Mouse (Mus musculus): Measurements from ENCODE around the gene Xbp1. TPM values are rescaled to one million over a fixed set of nuclear protein-coding genes. Genes with fewer than 3 reads are reported as not detected.
"Not testable (repeated sequence)": the region's sequence is repeated elsewhere in the genome, so short reads cannot be mapped to it uniquely, and the experiment has no call there.

Xbp1 gene
- 120 and 157 TPM in 2 replicates for polyA plus RNA-seq (2012; rRNA removed)

DNA sequence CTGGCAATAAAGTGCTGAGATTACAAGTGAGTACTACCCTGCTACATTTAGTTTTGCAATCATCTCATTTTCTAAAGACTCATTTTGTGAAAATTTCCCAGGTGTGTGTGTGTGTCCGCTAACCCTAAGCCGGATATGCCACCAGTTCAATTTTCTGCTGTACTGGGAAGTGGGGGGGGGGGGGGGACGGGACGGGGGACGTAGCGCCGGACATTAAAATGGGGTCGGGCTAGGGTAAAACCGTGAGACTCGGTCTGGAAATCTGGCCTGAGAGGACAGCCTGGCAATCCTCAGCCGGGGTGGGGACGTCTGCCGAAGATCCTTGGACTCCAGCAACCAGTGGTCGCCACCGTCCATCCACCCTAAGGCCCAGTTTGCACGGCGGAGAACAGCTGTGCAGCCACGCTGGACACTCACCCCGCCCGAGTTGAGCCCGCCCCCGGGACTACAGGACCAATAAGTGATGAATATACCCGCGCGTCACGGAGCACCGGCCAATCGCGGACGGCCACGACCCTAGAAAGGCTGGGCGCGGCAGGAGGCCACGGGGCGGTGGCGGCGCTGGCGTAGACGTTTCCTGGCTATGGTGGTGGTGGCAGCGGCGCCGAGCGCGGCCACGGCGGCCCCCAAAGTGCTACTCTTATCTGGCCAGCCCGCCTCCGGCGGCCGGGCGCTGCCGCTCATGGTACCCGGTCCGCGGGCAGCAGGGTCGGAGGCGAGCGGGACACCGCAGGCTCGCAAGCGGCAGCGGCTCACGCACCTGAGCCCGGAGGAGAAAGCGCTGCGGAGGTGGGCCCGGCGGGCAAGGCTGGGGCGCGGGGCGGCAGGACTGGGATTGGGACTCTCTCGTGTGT lies at the start of gene Xbp1:
Xbp1 (plus strand) TSS at position 248 of the 854 bp plus-strand sequence.
- no peak for DNase-seq (ENCODE audit: low read depth)

DNA sequence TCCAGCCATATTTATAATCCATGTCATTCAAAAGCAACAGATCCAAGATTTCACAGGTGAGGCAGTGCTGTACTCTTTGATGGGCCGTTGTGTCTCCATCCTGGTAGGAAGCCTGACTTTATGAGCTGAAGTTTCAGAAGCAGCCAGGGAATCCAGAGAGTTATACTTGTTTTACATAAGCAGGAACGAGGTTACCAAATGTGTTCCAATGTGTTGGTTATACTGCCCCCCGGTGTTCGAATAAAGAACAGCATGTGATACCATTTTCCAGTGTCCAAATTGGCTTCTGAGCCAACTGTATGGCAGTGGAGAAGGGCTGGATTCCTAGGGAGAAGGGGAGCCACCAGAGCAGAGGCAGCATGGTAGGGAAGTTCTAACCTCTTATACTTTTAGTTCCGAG lies 46.3 kb upstream of the Xbp1 start:
- DNase-seq (ENCODE audit: low read depth), result no peak

DNA sequence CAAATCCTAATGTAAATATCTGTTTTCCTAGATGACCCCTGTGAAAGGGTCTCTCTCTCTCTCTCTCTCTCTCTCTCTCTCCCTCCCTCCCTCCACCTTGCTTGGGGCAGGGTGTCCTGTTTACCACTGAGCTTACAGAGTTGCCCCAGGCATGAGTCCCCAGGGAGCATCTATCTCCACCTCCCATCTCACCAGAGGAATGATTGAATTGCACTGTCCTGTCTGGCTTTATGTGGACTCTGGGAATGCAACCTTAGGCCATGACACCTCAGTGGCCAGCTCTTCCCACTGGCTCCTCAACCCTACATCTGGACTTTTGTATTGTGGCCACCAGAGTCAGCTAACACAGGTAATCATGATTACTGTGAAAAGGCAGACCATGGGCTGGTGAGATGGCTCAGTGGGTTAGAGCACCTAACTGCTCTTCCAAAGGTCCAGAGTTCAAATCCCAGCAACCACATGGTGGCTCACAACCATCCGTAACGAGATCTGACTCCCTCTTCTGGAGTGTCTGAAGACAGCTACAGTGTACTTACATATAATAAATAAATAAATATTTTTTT lies 44.8 kb upstream of the Xbp1 start:
- DNase-seq (ENCODE audit: low read depth), result not testable (repeated sequence)

DNA sequence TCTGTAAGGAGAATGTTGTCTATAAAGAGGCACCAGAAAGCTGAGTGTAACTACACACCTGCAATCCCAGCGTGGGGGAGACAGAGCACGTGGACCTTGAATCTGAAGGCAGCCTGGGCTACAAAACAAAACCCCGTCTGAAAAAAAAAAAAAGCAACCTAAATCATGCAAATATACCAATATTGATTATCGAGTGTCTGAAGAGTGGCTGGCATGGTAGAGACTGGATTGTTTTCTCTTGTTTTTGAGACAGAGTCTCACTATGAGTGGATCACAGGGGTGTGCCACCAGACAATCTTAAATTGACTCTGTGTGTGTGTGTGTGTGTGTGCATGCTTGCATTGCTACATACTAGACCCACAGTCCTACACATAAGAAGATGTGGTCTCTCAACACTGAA lies 43.7 kb upstream of the Xbp1 start:
- DNase-seq (ENCODE audit: low read depth), result no peak

DNA sequence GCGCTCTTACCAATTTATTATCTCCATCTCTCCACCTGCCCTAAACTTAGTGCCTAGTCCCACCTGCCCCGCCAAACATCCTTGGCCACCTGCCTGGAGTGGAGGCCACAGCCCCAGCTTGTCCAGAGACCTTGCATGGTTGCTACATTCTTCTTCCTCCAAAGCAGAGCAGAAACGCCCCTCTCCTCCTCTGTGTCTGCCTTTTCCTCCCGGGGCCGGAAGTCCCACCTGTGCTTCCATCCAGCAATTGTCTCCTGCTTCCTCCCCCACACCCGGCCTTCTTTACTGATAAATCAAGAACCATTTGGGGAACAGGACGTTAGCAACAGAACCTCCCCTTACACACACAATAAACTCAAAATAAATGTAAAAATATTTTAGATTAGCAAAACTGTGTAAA lies 42.3 kb upstream of the Xbp1 start:
- DNase-seq (ENCODE audit: low read depth), result no peak

DNA sequence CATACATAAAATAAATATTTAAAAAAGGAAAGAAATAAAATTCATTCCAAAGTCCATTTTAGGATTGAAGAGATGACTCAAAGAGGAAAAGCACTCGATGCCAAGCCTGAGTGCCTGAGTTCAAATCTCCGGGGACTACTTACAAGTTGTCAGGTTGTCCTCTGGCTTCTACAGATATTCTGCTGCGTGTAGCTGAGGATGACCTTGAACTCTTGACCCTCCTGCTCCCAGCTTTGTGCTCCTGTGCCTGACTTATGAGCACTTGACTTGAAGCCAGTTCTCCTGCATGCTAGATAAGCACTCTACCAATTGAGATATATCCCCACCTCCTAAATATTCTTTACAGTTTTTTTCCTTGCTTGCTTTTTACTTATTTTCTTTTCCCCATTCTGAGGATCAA lies 41.6 kb upstream of the Xbp1 start:
- no peak for DNase-seq (ENCODE audit: low read depth)

DNA sequence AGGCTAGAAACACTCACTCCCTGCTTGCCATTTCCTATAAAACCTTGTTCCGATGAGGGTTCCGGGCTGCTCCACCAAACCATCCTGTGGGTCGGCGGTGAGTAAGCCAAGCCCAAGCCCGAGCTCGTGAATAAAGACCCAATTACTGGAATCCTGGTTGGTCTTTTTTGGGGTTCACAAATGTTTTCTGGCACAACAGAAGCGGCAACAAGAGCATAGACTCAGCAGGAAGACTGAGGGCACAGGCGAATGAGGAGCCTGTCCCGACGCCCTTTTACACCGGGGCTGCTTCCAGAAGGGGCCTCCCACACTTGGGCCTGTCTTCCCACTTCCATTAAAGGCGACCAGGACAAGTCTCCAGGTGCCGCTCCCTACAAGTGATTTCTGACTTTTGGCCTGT lies 37.9 kb upstream of the Xbp1 start:
- no peak for DNase-seq (ENCODE audit: low read depth)

DNA sequence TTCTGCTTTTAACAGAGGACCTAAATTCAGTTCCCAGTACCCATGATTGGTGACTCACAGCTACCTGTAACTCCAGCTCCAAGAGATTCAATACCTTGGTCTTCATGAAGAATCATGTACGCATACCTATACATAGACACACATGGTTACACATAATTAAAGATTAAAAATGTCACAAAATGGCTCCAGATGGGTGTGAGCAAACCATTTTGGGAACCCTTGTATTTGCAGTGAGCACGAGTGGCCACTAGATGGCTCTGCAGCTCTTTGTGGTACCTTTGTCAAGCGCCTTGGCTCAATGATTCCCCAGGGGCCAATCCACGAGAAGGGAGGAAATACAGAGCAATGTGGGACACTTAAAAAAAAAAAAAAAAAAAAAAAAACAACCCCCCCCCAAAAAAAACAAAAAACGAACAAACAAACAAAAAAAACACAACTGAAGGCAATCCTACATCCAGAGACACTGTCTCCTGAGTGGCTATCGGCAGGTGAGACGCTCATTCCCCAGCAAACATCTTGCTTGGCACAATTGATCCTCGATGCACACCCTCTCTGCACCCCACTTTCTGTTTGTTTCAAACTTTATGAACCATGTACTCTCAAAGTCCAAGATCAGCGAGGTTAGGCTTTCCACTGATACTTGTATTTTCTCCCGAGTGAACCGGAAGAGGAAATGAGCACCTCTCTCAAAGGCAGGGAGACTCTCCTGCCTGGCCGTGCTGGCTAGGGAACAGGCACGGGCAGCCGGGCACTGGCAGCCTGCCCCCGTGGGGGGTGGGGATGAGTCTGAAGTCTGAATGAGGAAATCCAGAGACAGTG lies 35.1 kb upstream of the Xbp1 start:
- no peak for DNase-seq (ENCODE audit: low read depth)

DNA sequence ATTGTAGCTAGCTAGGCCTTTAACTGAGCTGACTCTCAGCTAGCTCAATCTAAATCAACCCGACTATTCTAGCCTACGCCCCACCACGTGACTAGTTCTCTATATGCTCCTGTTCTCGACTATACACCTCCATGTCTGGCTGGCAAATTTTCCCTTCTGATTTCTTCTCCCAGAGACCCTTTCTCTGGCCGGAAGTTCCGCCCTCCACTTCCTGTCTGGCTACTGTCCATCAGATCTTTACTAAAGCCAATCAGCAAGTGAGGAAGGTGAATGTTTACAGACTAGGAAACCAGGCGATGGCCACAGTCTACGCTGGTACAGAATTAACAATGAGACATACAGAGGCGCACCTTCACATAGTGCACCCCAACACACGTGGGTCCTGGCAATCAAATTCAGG lies 31.0 kb upstream of the Xbp1 start:
- not testable (repeated sequence) for DNase-seq (ENCODE audit: low read depth)

DNA sequence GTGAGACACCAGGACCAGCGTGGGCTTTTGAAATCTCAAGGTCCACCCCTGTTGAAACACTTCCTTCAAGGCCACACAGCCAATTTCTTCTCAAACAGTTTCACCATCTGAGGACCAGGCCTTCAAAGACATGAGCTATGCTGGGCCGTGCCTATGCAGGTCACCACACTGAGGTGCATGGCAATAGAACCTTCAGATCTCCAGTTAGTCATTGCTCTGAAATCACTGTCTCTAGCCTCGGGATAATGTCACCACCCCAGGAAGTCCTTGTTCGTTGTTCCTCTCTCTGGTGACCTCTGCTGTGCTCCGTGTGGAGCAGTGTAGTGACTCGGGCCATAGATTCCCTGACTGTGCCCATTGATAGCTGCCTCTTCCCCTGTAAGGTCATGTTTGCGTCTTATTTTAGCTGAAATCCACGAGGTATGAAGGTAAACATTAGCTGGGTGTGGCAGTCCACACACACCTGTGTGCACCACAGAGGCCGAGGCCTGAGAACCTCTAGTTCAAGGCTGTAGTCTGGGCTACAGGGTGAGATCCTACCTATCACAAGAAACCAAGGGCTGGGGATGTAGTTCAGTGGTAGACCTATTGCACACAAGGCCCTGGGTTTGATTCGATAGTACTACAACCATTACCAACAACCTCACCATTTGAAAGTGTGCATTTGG lies 29.3 kb upstream of the Xbp1 start:
- no peak for DNase-seq (ENCODE audit: low read depth)

DNA sequence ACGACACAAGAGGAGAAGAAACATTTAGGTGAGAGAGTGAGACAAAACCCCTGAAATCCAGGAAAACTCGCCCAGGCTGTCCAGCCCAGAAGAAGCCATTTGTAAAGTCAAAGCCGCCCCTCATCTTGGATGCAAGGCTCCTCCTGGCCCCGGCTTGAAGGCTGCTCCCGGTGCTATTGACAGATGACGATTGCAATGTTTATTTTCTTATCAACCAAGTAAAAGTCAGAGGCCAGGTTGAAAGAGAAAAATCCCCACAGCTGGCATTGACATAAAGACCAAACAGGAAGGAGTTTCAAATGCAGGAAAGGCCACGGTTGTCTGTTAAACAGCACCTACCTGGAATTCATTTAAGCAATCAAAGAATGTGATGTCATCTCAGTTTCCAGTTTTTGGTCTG lies 28.5 kb upstream of the Xbp1 start:
- DNase-seq (ENCODE audit: low read depth), result no peak

DNA sequence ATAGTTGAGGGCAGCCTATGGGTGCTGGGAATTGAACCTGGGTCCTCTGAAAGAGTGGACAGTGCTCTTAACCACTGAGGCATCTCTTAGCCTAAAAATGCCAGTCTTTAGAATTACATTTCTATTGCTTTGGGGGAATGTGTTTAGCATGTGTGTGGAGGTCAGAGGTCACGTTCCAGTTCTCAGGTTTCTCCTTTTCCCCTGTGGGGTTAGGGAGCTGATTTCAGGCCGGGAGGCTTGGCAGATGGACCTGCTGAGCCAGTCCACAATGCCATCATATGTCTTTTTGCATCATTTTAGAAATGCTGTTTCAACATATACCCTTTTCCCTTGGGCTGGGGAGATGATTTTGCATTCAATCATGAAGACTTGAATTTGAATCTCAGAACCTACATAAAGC lies 26.6 kb upstream of the Xbp1 start:
- DNase-seq (ENCODE audit: low read depth), result no peak

DNA sequence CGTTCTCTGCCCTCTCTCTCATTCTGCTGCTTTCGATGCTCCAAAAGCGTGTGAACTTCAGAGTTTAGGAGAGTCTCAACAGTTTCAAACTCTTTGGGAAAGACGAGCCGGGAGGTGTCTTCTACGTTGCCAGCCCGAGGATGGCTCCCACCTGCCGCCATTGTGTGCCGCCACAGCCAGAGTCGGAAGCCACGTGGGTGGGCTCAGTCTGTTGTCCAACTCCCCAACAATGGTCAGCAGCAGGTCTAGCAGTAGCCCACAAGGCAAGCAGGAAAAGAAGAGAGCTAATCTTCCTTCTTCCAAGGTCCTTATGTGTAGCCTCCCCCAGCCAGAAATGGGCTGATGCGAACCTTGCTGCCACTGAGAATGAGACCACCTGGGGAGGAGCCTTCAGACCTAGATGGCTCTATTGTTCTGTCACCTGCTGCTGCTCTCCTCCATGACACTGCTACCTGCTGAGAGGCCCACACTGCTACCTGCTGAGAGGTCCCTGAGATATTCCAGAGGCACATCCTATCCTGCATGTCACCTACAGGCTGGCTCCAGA lies 25.1 kb upstream of the Xbp1 start:
- DNase-seq (ENCODE audit: low read depth), result no peak

DNA sequence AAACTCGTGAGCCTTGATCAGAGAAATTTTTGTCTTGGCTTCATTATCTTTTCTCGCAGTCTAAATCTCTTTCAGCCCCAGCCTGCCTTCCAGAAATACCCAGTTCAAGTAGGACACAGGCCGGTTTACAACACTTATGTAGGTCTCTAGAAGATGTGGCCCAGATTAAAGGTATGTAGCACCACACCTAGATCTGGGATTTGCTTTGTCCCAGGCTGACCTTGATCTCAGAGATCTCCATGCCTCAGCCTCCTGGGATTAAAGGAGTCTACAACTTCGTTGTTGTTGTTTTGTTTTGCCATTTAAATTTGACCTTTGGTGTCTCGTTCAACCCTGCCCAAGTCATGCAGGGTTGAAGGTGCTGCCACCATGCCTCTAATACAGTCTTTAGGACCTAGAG lies 24.6 kb upstream of the Xbp1 start:
- no peak for DNase-seq (ENCODE audit: low read depth)

DNA sequence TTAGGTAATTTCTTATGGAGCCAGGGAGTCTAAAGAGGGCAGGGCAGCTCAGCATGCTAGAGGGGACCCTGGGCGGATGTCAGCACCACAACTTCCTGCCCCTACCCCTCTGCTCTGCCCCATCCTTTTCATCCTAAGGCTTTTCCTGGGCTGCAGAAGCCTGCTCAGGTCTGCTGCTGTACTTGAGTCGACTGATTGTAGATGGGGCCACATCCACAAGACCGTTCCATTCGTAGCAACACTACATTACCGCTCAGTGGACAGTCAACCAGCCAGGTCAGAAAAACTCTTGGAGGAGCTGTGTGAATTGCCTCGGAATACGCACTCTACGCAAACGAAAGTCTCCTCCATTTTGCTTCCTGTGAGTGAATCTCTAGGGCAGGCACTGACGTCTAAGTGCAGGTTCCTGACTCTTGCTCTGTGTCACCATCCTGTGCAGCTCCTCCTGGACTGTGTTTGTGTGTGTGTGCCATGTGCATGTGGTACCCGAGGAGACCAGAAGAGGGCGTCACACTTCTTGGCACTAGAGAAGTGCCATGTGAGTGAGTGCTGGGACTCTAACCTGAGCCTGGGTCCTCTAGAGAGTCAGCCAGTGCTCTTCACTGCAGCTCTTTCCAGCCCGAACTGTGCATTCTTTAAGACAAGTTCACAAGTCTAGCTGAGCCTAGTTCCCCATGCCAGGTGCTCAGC lies 23.8 kb upstream of the Xbp1 start:
- no peak for DNase-seq (ENCODE audit: low read depth)

DNA sequence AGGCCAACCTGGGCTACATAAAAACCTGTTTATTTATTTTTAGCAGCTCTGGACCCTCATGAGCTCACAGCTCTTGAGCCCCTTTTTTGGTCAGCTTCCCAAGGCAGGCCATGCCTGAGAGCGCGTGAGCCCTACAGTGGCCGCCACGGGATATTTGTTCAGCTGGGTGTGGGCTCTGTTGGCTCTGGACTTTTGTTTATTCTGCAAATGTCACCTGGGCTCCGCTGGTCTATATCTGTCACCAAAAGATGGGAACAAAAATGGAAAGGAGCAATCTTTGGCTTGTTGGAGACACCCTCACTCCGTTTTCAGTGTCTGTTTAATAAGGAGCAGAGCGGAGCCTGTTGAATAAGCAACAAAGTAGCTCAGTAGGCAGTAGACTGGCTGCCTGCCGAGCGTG lies 22.0 kb upstream of the Xbp1 start:
- DNase-seq (ENCODE audit: low read depth), result no peak

DNA sequence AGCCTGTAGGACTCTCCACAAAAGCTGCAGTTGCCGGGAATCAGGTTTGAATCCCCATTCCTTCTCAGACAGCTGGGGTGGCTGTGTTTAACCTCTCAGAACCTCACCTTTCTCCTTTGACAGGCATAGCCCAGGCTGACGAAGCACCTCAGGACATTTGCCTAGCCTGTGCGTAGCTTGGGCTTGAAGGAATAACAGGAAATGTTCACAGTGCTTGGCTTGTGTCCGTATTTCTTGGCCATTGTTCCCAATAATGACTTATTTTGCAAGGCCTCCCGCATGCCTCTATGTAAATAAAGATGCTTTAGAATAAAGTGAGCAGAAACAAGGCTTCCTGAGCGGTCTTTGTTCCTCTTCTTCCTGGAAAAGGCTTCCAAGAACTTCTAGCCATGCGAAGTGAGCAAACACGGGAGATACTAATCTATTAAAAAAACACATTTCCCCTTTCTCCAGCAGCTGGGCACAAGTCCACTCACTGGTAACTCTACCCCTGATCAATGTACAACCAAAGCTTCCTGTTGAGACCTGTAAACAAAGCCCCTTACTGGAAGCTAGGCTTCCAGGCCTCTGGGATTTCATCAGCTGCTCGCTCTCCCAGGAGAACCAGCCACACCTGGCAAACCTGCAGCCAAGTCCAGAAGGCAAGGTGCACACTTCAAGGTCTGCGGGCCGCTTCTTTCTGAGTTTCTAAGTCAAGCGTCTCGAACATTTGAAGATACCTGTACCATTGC lies 21.4 kb upstream of the Xbp1 start:
- no peak for DNase-seq (ENCODE audit: low read depth)

DNA sequence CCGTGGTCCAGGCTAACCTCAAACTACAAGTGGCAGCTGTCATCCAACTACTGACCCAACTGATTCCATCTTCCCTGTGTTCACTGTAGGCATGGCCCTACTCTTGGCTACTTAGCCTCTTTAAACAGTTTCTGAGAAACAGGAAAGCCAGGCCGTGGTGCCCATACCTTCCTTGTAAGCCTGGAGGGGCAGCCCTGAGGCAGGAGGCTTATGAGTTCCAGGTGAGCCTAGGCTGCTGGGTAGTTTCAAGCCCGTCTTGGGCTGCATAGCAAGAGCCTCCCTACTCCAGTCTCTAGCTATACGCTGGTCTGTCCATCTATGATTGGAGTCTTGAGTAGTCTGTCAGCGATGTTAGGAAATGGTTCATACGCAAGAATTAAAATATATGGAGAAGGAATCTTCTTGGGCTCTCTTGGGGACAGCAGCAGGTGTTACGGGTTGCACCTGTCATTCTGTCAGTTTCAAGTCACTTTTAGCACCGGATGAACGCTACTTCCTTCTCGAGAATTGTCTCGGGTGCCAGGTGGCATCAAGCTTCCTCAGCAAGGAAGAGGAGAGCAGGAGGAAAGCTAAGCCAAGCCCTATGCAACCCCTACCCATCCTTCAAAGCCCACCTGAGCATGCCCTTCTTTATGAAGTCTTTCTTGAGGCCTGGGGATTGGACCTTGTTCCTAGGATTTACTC lies 20.4 kb upstream of the Xbp1 start:
- no peak for DNase-seq (ENCODE audit: low read depth)

DNA sequence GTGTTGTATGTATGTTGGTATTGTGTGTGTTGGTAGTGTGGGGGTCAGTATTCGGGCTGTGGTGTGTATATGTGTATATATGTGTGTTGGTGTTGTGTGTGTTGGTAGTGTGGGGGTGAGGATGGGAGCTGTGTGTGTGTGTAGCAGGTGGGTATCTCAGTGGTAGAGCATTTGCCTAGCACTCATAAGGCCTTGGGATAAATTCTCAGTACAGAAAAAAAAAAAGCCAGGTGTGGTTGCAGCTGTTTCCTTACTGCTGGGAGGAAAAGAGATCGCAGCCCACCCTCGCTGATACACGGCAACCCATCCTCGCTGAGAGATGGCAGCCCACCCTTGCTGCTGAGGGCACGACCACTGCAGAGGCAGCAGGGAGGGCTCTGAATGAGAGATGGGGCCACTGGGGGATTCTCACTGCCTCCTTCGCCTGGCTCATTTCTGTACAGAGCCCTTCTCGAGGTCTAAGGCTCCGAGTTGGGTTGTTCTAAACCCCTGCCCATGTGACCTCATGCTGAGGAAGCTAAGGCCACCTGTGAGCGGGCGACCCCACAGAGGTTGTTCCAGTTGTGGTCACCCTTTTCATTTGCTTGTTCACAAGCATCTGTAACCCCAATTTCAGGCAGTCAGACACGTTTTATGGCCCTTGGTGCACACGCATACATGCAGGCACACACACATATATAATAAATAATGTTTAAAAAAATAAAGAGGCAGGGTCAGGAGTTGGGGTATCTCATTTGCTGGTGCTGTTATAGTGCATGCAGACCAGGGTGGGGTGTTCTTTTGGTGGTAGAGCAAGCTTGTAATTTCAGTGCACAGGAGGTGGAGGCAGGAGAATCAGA lies 19.3 kb upstream of the Xbp1 start:
- no peak for DNase-seq (ENCODE audit: low read depth)

All from gonadal fat pad, adult 2 months (tissue).